Mouse (Mus musculus): ENCODE measurements at regions not wholly inside any gene's neighbourhood (a gene's known extent, or its start where the extent isn't known, plus 50 kb on each side); places are given as distances from the start of the nearest gene placed in this dataset.

- no peak for TF ChIP-seq POLR2A (IDR thresholded peaks at IDR 0.05; ENCODE audit: control insufficient read depth in 1 of 2, insufficient read depth in 1 of 2, low read depth in 1 of 2, low read length in 2 of 2, poor library complexity in 1 of 2)
- TF ChIP-seq MAX (IDR thresholded peaks at IDR 0.05; ENCODE audit: low read length) = no peak
- TF ChIP-seq CTCF (IDR thresholded peaks at IDR 0.05 in 2 of 3, conservative IDR thresholded peaks at IDR 0.05 in 1 of 3; ENCODE audit: control insufficient read depth in 1 of 3, insufficient read depth in 1 of 3, low read depth in 2 of 3, low read length in 3 of 3, poor library complexity in 1 of 3, severe bottlenecking in 1 of 3) = no peak
- no peak for TF ChIP-seq EP300 (IDR thresholded peaks at IDR 0.05; ENCODE audit: low read depth in 1 of 2, low read length in 2 of 2)
- no peak for TF ChIP-seq JUND (IDR thresholded peaks at IDR 0.05; ENCODE audit: low read depth, low read length)
- no peak for TF ChIP-seq GABPA (IDR thresholded peaks at IDR 0.05; ENCODE audit: low read depth, low read length)
- TF ChIP-seq MXI1 (IDR thresholded peaks at IDR 0.05; ENCODE audit: low read depth, low read length) = no peak
Observed at GRCm38 (mm10) chr6:139132083-139132679, 369.6 kb downstream of the Rergl start.

Measured in MEL (cell line).